Mouse (Mus musculus): ENCODE measurements around the gene Olfr1507. TPM values are rescaled to one million over a fixed set of nuclear protein-coding genes. Genes with fewer than 3 reads are reported as not detected.

Olfr1507 gene
- polyA plus RNA-seq, 2 experiments, result 0.19 to 0.47 TPM

GRCm38 (mm10) chr14:52451138-52451537 is 44.4 kb downstream of the Olfr1507 start:
- no peak for TF ChIP-seq POLR2A (IDR thresholded peaks at IDR 0.05; ENCODE audit: borderline replicate concordance, extremely low read depth, insufficient read depth, insufficient read length)
- WGBS, result 87% methylated on average over 8 of the region's 8 CpGs
- no peaks in the 10 kb centered on the region for H3K9me3 ChIP-seq (ENCODE audit: control insufficient read depth, low read length)
- no peaks in the 10 kb centered on the region for H3K36me3 ChIP-seq (ENCODE audit: control insufficient read depth, insufficient read depth, low read length)
- no peak for ATAC-seq (ENCODE audit: low FRiP score, low read depth)
- H3K4me1 ChIP-seq (ENCODE audit: control insufficient read depth, insufficient read depth, low read length), result no peaks in the 10 kb centered on the region
- no peak overlapping the region for H3K4me3 ChIP-seq (replicated peaks; ENCODE audit: low read length)
- H3K27me3 ChIP-seq (ENCODE audit: control insufficient read depth, insufficient read depth, low read length), result no peaks in the 10 kb centered on the region
- H3K9ac ChIP-seq (ENCODE audit: low read depth, low read length, severe bottlenecking), result no peak overlapping the region
- H3K4me2 ChIP-seq (replicated peaks; ENCODE audit: low read depth, low read length, severe bottlenecking), result no peak overlapping the region
- DNase-seq (ENCODE audit: low spot score), result no peak
- H3K27ac ChIP-seq (replicated peaks; ENCODE audit: low read depth, low read length), result no peak overlapping the region

- no peak for DNase-seq (ENCODE audit: low spot score)
- Histone ChIP-seq H3K36me3 (ENCODE audit: control insufficient read depth, insufficient read depth, low read length) (no peaks in the 10 kb centered on the region), H3K9me3 (ENCODE audit: control insufficient read depth, low read length) (no peaks in the 10 kb centered on the region), H3K9ac (ENCODE audit: low read depth, low read length, severe bottlenecking) (no peak within 1 kb of the TSS), H3K4me2 (replicated peaks; ENCODE audit: low read depth, low read length, severe bottlenecking) (no peak within 1 kb of the TSS), H3K27me3 (ENCODE audit: control insufficient read depth, insufficient read depth, low read length) (no peaks in the 10 kb centered on the region), H3K27ac (replicated peaks; ENCODE audit: low read depth, low read length) (no peak within 1 kb of the TSS), H3K4me1 (ENCODE audit: control insufficient read depth, insufficient read depth, low read length) (no peaks in the 10 kb centered on the region), H3K4me3 (replicated peaks; ENCODE audit: low read length) (no peak within 1 kb of the TSS)
- no peak for TF ChIP-seq POLR2A (IDR thresholded peaks at IDR 0.05; ENCODE audit: borderline replicate concordance, extremely low read depth, insufficient read depth, insufficient read length)
- ATAC-seq (ENCODE audit: low FRiP score, low read depth), result no peak
Measured at GRCm38 (mm10) chr14:52442690-52443089, 52.9 kb downstream of the Olfr1507 start, which contains the start of gene Olfr1509. Olfr1509 (plus strand) TSS chr14:52442990.

Other genes starting within 250 kb of the Olfr1507 start
- 52.4 and 57.6 TPM in 2 replicates for gene Chd8, start 238.0 kb downstream of the Olfr1507 start, polyA plus RNA-seq (2012; rRNA removed)
- gene Chd8, start 238.0 kb downstream of the Olfr1507 start, polyA plus RNA-seq (2014; fragmentation: Nextera tagmentation; extraction: Ambion mirVana), result 50.0 and 52.6 TPM in 2 replicates
- gene Tox4, start 216.6 kb downstream of the Olfr1507 start, polyA plus RNA-seq (2012; rRNA removed), result 36.5 and 50.0 TPM in 2 replicates
- 39.7 and 40.0 TPM in 2 replicates for gene Tox4, start 216.6 kb downstream of the Olfr1507 start, polyA plus RNA-seq (2014; fragmentation: Nextera tagmentation; extraction: Ambion mirVana)
- 29.5 and 35.3 TPM in 2 replicates for gene Rab2b, start 216.2 kb downstream of the Olfr1507 start, polyA plus RNA-seq (2012; rRNA removed)
- 21.4 and 24.7 TPM in 2 replicates for gene Rab2b, start 216.2 kb downstream of the Olfr1507 start, polyA plus RNA-seq (2014; fragmentation: Nextera tagmentation; extraction: Ambion mirVana)
- 41.9 and 43.1 TPM in 2 replicates for gene Mettl3, start 190.6 kb downstream of the Olfr1507 start, polyA plus RNA-seq (2012; rRNA removed)
- 36.7 and 40.8 TPM in 2 replicates for gene Mettl3, start 190.6 kb downstream of the Olfr1507 start, polyA plus RNA-seq (2014; fragmentation: Nextera tagmentation; extraction: Ambion mirVana)
- 26.4 and 31.9 TPM in 2 replicates for gene Sall2, start 167.0 kb downstream of the Olfr1507 start, polyA plus RNA-seq (2012; rRNA removed)
- gene Sall2, start 167.0 kb downstream of the Olfr1507 start, polyA plus RNA-seq (2014; fragmentation: Nextera tagmentation; extraction: Ambion mirVana), result 18.9 and 21.5 TPM in 2 replicates
- gene Olfr1513, start 139.3 kb downstream of the Olfr1507 start, polyA plus RNA-seq (2012; rRNA removed), result not detected in 2 replicates
- gene Olfr1513, start 139.3 kb downstream of the Olfr1507 start, polyA plus RNA-seq (2014; fragmentation: Nextera tagmentation; extraction: Ambion mirVana), result not detected in 2 replicates
- not detected in 2 replicates for gene Olfr1512, start 116.6 kb downstream of the Olfr1507 start, polyA plus RNA-seq (2012; rRNA removed)
- not detected in 2 replicates for gene Olfr1512, start 116.6 kb downstream of the Olfr1507 start, polyA plus RNA-seq (2014; fragmentation: Nextera tagmentation; extraction: Ambion mirVana)
- gene Olfr1511, start 98.4 kb downstream of the Olfr1507 start, polyA plus RNA-seq (2012; rRNA removed), result not detected in 2 replicates
- gene Olfr1511, start 98.4 kb downstream of the Olfr1507 start, polyA plus RNA-seq (2014; fragmentation: Nextera tagmentation; extraction: Ambion mirVana), result not detected in 2 replicates
- not detected in 2 replicates for gene Olfr1510, start 81.4 kb downstream of the Olfr1507 start, polyA plus RNA-seq (2012; rRNA removed)
- gene Olfr1510, start 81.4 kb downstream of the Olfr1507 start, polyA plus RNA-seq (2014; fragmentation: Nextera tagmentation; extraction: Ambion mirVana), result not detected in 2 replicates
- gene Olfr1509, start 52.8 kb downstream of the Olfr1507 start, polyA plus RNA-seq (2012; rRNA removed), result not detected in 2 replicates
- gene Olfr1509, start 52.8 kb downstream of the Olfr1507 start, polyA plus RNA-seq (2014; fragmentation: Nextera tagmentation; extraction: Ambion mirVana), result not detected in 2 replicates
- gene Olfr1508, start 28.3 kb downstream of the Olfr1507 start, polyA plus RNA-seq (2012; rRNA removed), result 0.04 and 0.14 TPM in 2 replicates
- 0.06 TPM in 1 of 2 replicates, not detected in the other for gene Olfr1508, start 28.3 kb downstream of the Olfr1507 start, polyA plus RNA-seq (2014; fragmentation: Nextera tagmentation; extraction: Ambion mirVana)

Measured in limb, embryonic 14.5 days (tissue).